Mouse (Mus musculus) MEL (cell line): ENCODE results near the gene Dop1b. TPM values are rescaled to one million over a fixed set of nuclear protein-coding genes. Genes with fewer than 3 reads are reported as not detected.
A peak's percentile ranks its signal among the peaks of the same experiment; 100 is the strongest.

Source experiments
- DNase-seq: peaks from one replicate; pipeline ENCODE4 v3.0.0; 2011; ENCODE audit warnings: low read depth, low spot score
- H3K27ac ChIP-seq: 2 replicates; pipeline ENCODE4 v1.5.1; 2012; ENCODE audit warnings: low read depth, mild to moderate bottlenecking, control low read depth, low read length, moderate library complexity; ENCODE audit not compliant: control insufficient read depth
- H3K27me3 ChIP-seq, 2 experiments: fragments of 150-350 bp in 1 of 2; sonication (generic) in 1 of 2; 2 replicates each; pipeline ENCODE4 v1.6.1; 2012; ENCODE audit warnings: low read length in 2 of 2, mild to moderate bottlenecking in 2 of 2, improper control_type of control experiment in 1 of 2, moderate library complexity in 1 of 2; ENCODE audit not compliant: insufficient read depth in 2 of 2, control insufficient read depth in 1 of 2
- H3K36me3 ChIP-seq, 2 experiments: 2 replicates each; pipeline ENCODE4 v1.6.1; 2012 to 2014; ENCODE audit warnings: low read length in 2 of 2, improper control_type of control experiment in 1 of 2, inconsistent platforms in 1 of 2, mild to moderate bottlenecking in 1 of 2; ENCODE audit not compliant: insufficient read depth in 2 of 2, control insufficient read depth in 1 of 2
- H3K4me1 ChIP-seq, 2 experiments: fragments of 150-350 bp in 1 of 2; sonication (generic) in 1 of 2; 2 replicates each; pipeline ENCODE4 v1.6.1; 2012; ENCODE audit warnings: low read length in 2 of 2, improper control_type of control experiment in 1 of 2, mild to moderate bottlenecking in 1 of 2; ENCODE audit not compliant: insufficient read depth in 2 of 2, control insufficient read depth in 1 of 2
- H3K4me3 ChIP-seq, 2 experiments: fragments of 150-350 bp in 1 of 2; sonication (generic) in 1 of 2; 2 replicates each; pipeline ENCODE4 v1.5.1; 2012; ENCODE audit warnings: low read depth in 2 of 2, low read length in 2 of 2, mild to moderate bottlenecking in 2 of 2, moderate library complexity in 2 of 2, control low read depth in 1 of 2, improper control_type of control experiment in 1 of 2; ENCODE audit not compliant: control insufficient read depth in 1 of 2, insufficient read depth in 1 of 2
- H3K79me2 ChIP-seq: 2 replicates; pipeline ENCODE4 v1.6.1; 2012; ENCODE audit warnings: mild to moderate bottlenecking, low read length, moderate library complexity; ENCODE audit not compliant: control insufficient read depth, poor library complexity, insufficient read depth
- H3K9ac ChIP-seq: 2 replicates; pipeline ENCODE4 v1.6.1; 2012; ENCODE audit warnings: low read depth, mild to moderate bottlenecking, control low read depth, low read length, moderate library complexity; ENCODE audit not compliant: control insufficient read depth, poor library complexity, severe bottlenecking
- H3K9me3 ChIP-seq: fragments of 150-350 bp; sonication (generic); replicated peaks from 2 replicates; pipeline ENCODE4 v1.6.1; 2012; ENCODE audit warnings: mild to moderate bottlenecking, low read length, improper control_type of control experiment, moderate library complexity; ENCODE audit not compliant: insufficient read depth
- BHLHE40 ChIP-seq: IDR thresholded peaks from 2 replicates; pipeline ENCODE4 v1.6.1; 2012; ENCODE audit warnings: low read depth, mild to moderate bottlenecking, inconsistent platforms, low read length, improper control_type of control experiment, borderline replicate concordance
- CHD1 ChIP-seq: IDR thresholded peaks from 2 replicates; pipeline ENCODE4 v1.6.1; 2012; ENCODE audit warnings: low read depth, mild to moderate bottlenecking, inconsistent platforms, low read length, improper control_type of control experiment
- CHD2 ChIP-seq: IDR thresholded peaks from 2 replicates; pipeline ENCODE4 v1.6.1; 2011; ENCODE audit warnings: low read length, improper control_type of control experiment
- CTCF ChIP-seq, 3 experiments: IDR thresholded peaks in 2 of 3; conservative IDR thresholded peaks in 1 of 3; 2 replicates each; pipeline ENCODE4 v1.5.1; 2011 to 2012; ENCODE audit warnings: low read length in 3 of 3, low read depth in 2 of 3, mild to moderate bottlenecking in 2 of 3, improper control_type of control experiment in 1 of 3, inconsistent platforms in 1 of 3, mixed read lengths in 1 of 3, moderate library complexity in 1 of 3; ENCODE audit not compliant: control insufficient read depth in 1 of 3, insufficient read depth in 1 of 3, poor library complexity in 1 of 3, severe bottlenecking in 1 of 3
- ETS1 ChIP-seq: IDR thresholded peaks from 2 replicates; pipeline ENCODE4 v1.6.1; 2012; ENCODE audit warnings: low read depth, mild to moderate bottlenecking, inconsistent platforms, low read length, improper control_type of control experiment, moderate library complexity
- GATA1 ChIP-seq: IDR thresholded peaks from 2 replicates; pipeline ENCODE4 v1.6.1; 2011; ENCODE audit warnings: low read depth, low read length, improper control_type of control experiment
- HCFC1 ChIP-seq: IDR thresholded peaks from 2 replicates; pipeline ENCODE4 v1.6.1; 2012; ENCODE audit warnings: low read depth, mild to moderate bottlenecking, inconsistent platforms, low read length, improper control_type of control experiment, moderate library complexity
- JUND ChIP-seq: IDR thresholded peaks from 2 replicates; pipeline ENCODE4 v1.6.1; 2011; ENCODE audit warnings: low read depth, mild to moderate bottlenecking, improper control_type of control experiment, low read length
- MEF2A ChIP-seq: IDR thresholded peaks from 2 replicates; pipeline ENCODE4 v1.6.1; 2014; ENCODE audit warnings: low read depth, mild to moderate bottlenecking, inconsistent platforms, low read length, improper control_type of control experiment; ENCODE audit not compliant: poor library complexity, insufficient replicate concordance, severe bottlenecking; ENCODE audit errors: extremely low read depth
- MXI1 ChIP-seq: IDR thresholded peaks from 2 replicates; pipeline ENCODE4 v1.6.1; 2011; ENCODE audit warnings: mild to moderate bottlenecking, low read depth, low read length, improper control_type of control experiment
- MYC ChIP-seq: IDR thresholded peaks from 2 replicates; pipeline ENCODE4 v1.6.1; 2011; ENCODE audit warnings: low read depth, mild to moderate bottlenecking, low read length, improper control_type of control experiment, moderate library complexity
- POLR2AphosphoS2 ChIP-seq: IDR thresholded peaks from 2 replicates; pipeline ENCODE4 v1.6.1; 2011; ENCODE audit warnings: low read length, improper control_type of control experiment
- POLR2AphosphoS5 ChIP-seq: IDR thresholded peaks from 2 replicates; pipeline ENCODE4 v1.6.1; 2012; ENCODE audit warnings: low read depth, borderline replicate concordance, mild to moderate bottlenecking, inconsistent platforms, low read length, moderate library complexity, mixed read lengths
- RAD21 ChIP-seq: IDR thresholded peaks from 2 replicates; pipeline ENCODE4 v1.6.1; 2011; ENCODE audit warnings: mild to moderate bottlenecking, low read depth, low read length, improper control_type of control experiment
- RCOR1 ChIP-seq: IDR thresholded peaks from 2 replicates; pipeline ENCODE4 v1.6.1; 2012; ENCODE audit warnings: low read depth, mild to moderate bottlenecking, inconsistent platforms, low read length, improper control_type of control experiment
- SIN3A ChIP-seq: IDR thresholded peaks from 2 replicates; pipeline ENCODE4 v1.6.1; 2012; ENCODE audit warnings: low read length, improper control_type of control experiment, inconsistent platforms
- SMC3 ChIP-seq: IDR thresholded peaks from 2 replicates; pipeline ENCODE4 v1.6.1; 2011; ENCODE audit warnings: low read depth, low read length, improper control_type of control experiment
- TBP ChIP-seq: IDR thresholded peaks from 2 replicates; pipeline ENCODE4 v1.8.0; 2011; ENCODE audit warnings: low read depth, low read length, improper control_type of control experiment
- TCF12 ChIP-seq: IDR thresholded peaks from 2 replicates; pipeline ENCODE4 v1.6.1; 2014; ENCODE audit warnings: low read depth, mild to moderate bottlenecking, inconsistent platforms, low read length, improper control_type of control experiment, moderate library complexity
- UBTF ChIP-seq: IDR thresholded peaks from 2 replicates; pipeline ENCODE4 v1.6.1; 2012; ENCODE audit warnings: low read depth, mild to moderate bottlenecking, inconsistent platforms, low read length, improper control_type of control experiment, moderate library complexity, borderline replicate concordance; ENCODE audit not compliant: insufficient read depth
- USF2 ChIP-seq, 2 experiments: IDR thresholded peaks; 2 replicates each; pipeline ENCODE4 v1.6.1; 2011 to 2012; ENCODE audit warnings: improper control_type of control experiment in 2 of 2, low read length in 2 of 2, borderline replicate concordance in 1 of 2, inconsistent platforms in 1 of 2, low read depth in 1 of 2, mild to moderate bottlenecking in 1 of 2; ENCODE audit not compliant: insufficient read depth in 1 of 2
- ZC3H11A ChIP-seq: IDR thresholded peaks from 2 replicates; pipeline ENCODE4 v1.6.1; 2012; ENCODE audit warnings: low read depth, mild to moderate bottlenecking, inconsistent platforms, low read length, improper control_type of control experiment
- polyA plus RNA-seq, 2 experiments: library from polyadenylated mRNA; stranded (reverse) in 1 of 2; unstranded in 1 of 2; fragments of >175 nt in 1 of 2; fragments of >200 nt in 1 of 2; gene quantifications; 2 replicates each; pipeline versions ENCODE4 v1.2.1 to v1.2.4; 2012; ENCODE audit warnings: low replicate concordance in 2 of 2, low read depth in 1 of 2; ENCODE audit not compliant: insufficient read length in 2 of 2, insufficient read depth in 1 of 2, missing spikeins in 1 of 2
- total RNA-seq: library from RNA; depleted of rRNA; stranded (reverse); fragments of 300-350 nt; gene quantifications from 2 replicates; pipeline ENCODE4 v1.2.3, GENCODE M21; 2012

The Dop1b gene
- total and polyA plus RNA-seq, 3 experiments: 5.8 to 11.3 TPM; not detected in 1

- Histone ChIP-seq H3K4me3 (no peak overlapping the region), H3K36me3 (peaks cover 0 to 9% of the 10 kb centered on the region in 2 experiments; a peak in 2 of 4 replicates), H3K27ac (no peak overlapping the region), H3K4me1 (peaks cover 10 to 20% of the 10 kb centered on the region in 2 experiments), H3K27me3 (no peaks in the 10 kb centered on the region), H3K79me2 (no peaks in the 10 kb centered on the region), H3K9ac (no peak overlapping the region), H3K9me3 (no peaks in the 10 kb centered on the region)
- no peak for DNase-seq
- TF ChIP-seq POLR2AphosphoS2 (no peak), ETS1 (no peak), BHLHE40 (no peak), RAD21 (no peak), MEF2A (no peak), SIN3A (no peak), TCF12 (no peak), POLR2AphosphoS5 (no peak), USF2 (IDR thresholded peaks at IDR 0.05; ENCODE audit: borderline replicate concordance in 1 of 2, insufficient read depth in 1 of 2, low read depth in 1 of 2, low read length in 2 of 2) (no peak), MXI1 (no peak), SMC3 (no peak)
These were observed 34.7 kb downstream of the Dop1b start for GRCm38 (mm10) chr16:93746397-93746796.

GRCm38 (mm10) chr16:93746957-93747356, 35.3 kb downstream of the Dop1b start:
- TF ChIP-seq CHD1 (no peak), CTCF (IDR thresholded peaks at IDR 0.05 in 2 of 3, conservative IDR thresholded peaks at IDR 0.05 in 1 of 3; ENCODE audit: control insufficient read depth in 1 of 3, insufficient read depth in 1 of 3, low read depth in 2 of 3, low read length in 3 of 3, poor library complexity in 1 of 3, severe bottlenecking in 1 of 3) (peak; percentile 42 to 51 (median 51); a peak in 5 of 6 replicates), RAD21 (peak; percentile 25), TBP (no peak), SMC3 (peak; percentile 35)
- H3K9ac ChIP-seq: no peak overlapping the region
- H3K36me3 ChIP-seq: peaks cover 0 to 9% of the 10 kb centered on the region in 2 experiments; a peak in 2 of 4 replicates
- no peaks in the 10 kb centered on the region for H3K9me3 ChIP-seq
- peak; percentile 52 for DNase-seq
- H3K79me2 ChIP-seq: no peaks in the 10 kb centered on the region
- no peak overlapping the region for H3K27ac ChIP-seq
- H3K27me3 ChIP-seq: no peaks in the 10 kb centered on the region
- peaks cover 10 to 20% of the 10 kb centered on the region in 2 experiments for H3K4me1 ChIP-seq
- no peak overlapping the region for H3K4me3 ChIP-seq

GRCm38 (mm10) chr16:93747421-93747820, 35.7 kb downstream of the Dop1b start:
- H3K9ac ChIP-seq: no peak overlapping the region
- DNase-seq: no peak
- TF ChIP-seq CHD1 (no peak), TCF12 (no peak), CHD2 (no peak), HCFC1 (no peak), TBP (no peak), RCOR1 (no peak), RAD21 (no peak), UBTF (no peak), GATA1 (no peak), MYC (no peak), JUND (no peak), ZC3H11A (no peak)
- TF ChIP-seq, all 39 proteins: peak for 0
- Histone ChIP-seq H3K36me3 (peaks cover 0 to 9% of the 10 kb centered on the region in 2 experiments; a peak in 2 of 4 replicates), H3K9me3 (no peaks in the 10 kb centered on the region), H3K4me1 (peaks cover 10 to 20% of the 10 kb centered on the region in 2 experiments), H3K4me3 (no peak overlapping the region), H3K27ac (no peak overlapping the region), H3K79me2 (no peaks in the 10 kb centered on the region), H3K27me3 (no peaks in the 10 kb centered on the region)
